Mouse (Mus musculus): Measurements from ENCODE around the gene Ajuba.

The Ajuba gene

GRCm38 (mm10) chr14:54540771-54541170 is 36.6 kb downstream of the Ajuba start:
- Histone ChIP-seq H3K9me3 (ENCODE audit: low read length) (peaks cover 51% of the 10 kb centered on the region), H3K4me3 (replicated peaks; ENCODE audit: low read length) (no peak overlapping the region), H3K36me3 (ENCODE audit: insufficient read depth, low read length) (peaks cover 37% of the 10 kb centered on the region), H3K27me3 (ENCODE audit: insufficient read depth, low read length) (no peaks in the 10 kb centered on the region), H3K4me1 (replicated peaks; ENCODE audit: low read depth, low read length) (peaks cover 3% of the 10 kb centered on the region; the same call in 1 of the 2 replicates)
- TF ChIP-seq CTCF (conservative IDR thresholded peaks at IDR 0.05; ENCODE audit: low read length) (no peak), NANOG (IDR thresholded peaks at IDR 0.05; ENCODE audit: borderline replicate concordance, low read length) (no peak), POU5F1 (IDR thresholded peaks at IDR 0.05; ENCODE audit: borderline replicate concordance, low read length) (no peak)

GRCm38 (mm10) chr14:54538580-54538979 is 38.8 kb downstream of the Ajuba start:
- TF ChIP-seq POU5F1 (IDR thresholded peaks at IDR 0.05; ENCODE audit: borderline replicate concordance, low read length), result no peak
- TF ChIP-seq NANOG (IDR thresholded peaks at IDR 0.05; ENCODE audit: borderline replicate concordance, low read length), result no peak
- peak; percentile 19; the same call in 1 of the 2 replicates for TF ChIP-seq CTCF (conservative IDR thresholded peaks at IDR 0.05; ENCODE audit: low read length)
- H3K9me3 ChIP-seq (ENCODE audit: low read length), result peaks cover 29% of the 10 kb centered on the region
- H3K36me3 ChIP-seq (ENCODE audit: insufficient read depth, low read length), result peaks cover 21% of the 10 kb centered on the region
- H3K27me3 ChIP-seq (ENCODE audit: insufficient read depth, low read length), result no peaks in the 10 kb centered on the region
- peaks cover 3% of the 10 kb centered on the region; the same call in 1 of the 2 replicates for H3K4me1 ChIP-seq (replicated peaks; ENCODE audit: low read depth, low read length)
- no peak overlapping the region for H3K4me3 ChIP-seq (replicated peaks; ENCODE audit: low read length)

- Histone ChIP-seq H3K4me1 (replicated peaks; ENCODE audit: low read depth, low read length) (peaks cover 19% of the 10 kb centered on the region), H3K4me3 (replicated peaks; ENCODE audit: low read length) (no peak overlapping the region), H3K27me3 (ENCODE audit: insufficient read depth, low read length) (peaks cover 7% of the 10 kb centered on the region; the same call in 1 of the 2 replicates), H3K36me3 (ENCODE audit: insufficient read depth, low read length) (no peaks in the 10 kb centered on the region), H3K9me3 (ENCODE audit: low read length) (no peaks in the 10 kb centered on the region; the same call in 1 of the 2 replicates)
- no peak for TF ChIP-seq POU5F1 (IDR thresholded peaks at IDR 0.05; ENCODE audit: borderline replicate concordance, low read length)
- TF ChIP-seq CTCF (conservative IDR thresholded peaks at IDR 0.05; ENCODE audit: low read length), result peak; percentile 85
These were observed 48.8 kb downstream of the Ajuba start for GRCm38 (mm10) chr14:54528446-54529111.

- Histone ChIP-seq H3K27me3 (ENCODE audit: insufficient read depth, low read length) (peaks cover 7% of the 10 kb centered on the region; the same call in 1 of the 2 replicates), H3K36me3 (ENCODE audit: insufficient read depth, low read length) (no peaks in the 10 kb centered on the region), H3K4me3 (replicated peaks; ENCODE audit: low read length) (no peak overlapping the region), H3K9me3 (ENCODE audit: low read length) (no peaks in the 10 kb centered on the region; the same call in 1 of the 2 replicates), H3K4me1 (replicated peaks; ENCODE audit: low read depth, low read length) (peaks cover 19% of the 10 kb centered on the region)
- TF ChIP-seq POU5F1 (IDR thresholded peaks at IDR 0.05; ENCODE audit: borderline replicate concordance, low read length) (no peak), CTCF (conservative IDR thresholded peaks at IDR 0.05; ENCODE audit: low read length) (no peak), NANOG (IDR thresholded peaks at IDR 0.05; ENCODE audit: borderline replicate concordance, low read length) (no peak)
These were observed 49.4 kb downstream of the Ajuba start for GRCm38 (mm10) chr14:54528007-54528393.

GRCm38 (mm10) chr14:54527227-54528006 is 49.9 kb downstream of the Ajuba start:
- H3K4me1 ChIP-seq (replicated peaks; ENCODE audit: low read depth, low read length), result peaks cover 19% of the 10 kb centered on the region
- peaks cover 7% of the 10 kb centered on the region; the same call in 1 of the 2 replicates for H3K27me3 ChIP-seq (ENCODE audit: insufficient read depth, low read length)
- H3K9me3 ChIP-seq (ENCODE audit: low read length), result no peaks in the 10 kb centered on the region; the same call in 1 of the 2 replicates
- H3K36me3 ChIP-seq (ENCODE audit: insufficient read depth, low read length), result no peaks in the 10 kb centered on the region
- no peak for TF ChIP-seq CTCF (conservative IDR thresholded peaks at IDR 0.05; ENCODE audit: low read length)
- no peak for TF ChIP-seq NANOG (IDR thresholded peaks at IDR 0.05; ENCODE audit: borderline replicate concordance, low read length)
- TF ChIP-seq POU5F1 (IDR thresholded peaks at IDR 0.05; ENCODE audit: borderline replicate concordance, low read length), result no peak
- peak overlapping the region; percentile 48 for H3K4me3 ChIP-seq (replicated peaks; ENCODE audit: low read length)

- H3K27me3 ChIP-seq (ENCODE audit: insufficient read depth, low read length), result peaks cover 7% of the 10 kb centered on the region; the same call in 1 of the 2 replicates
- peaks cover 23% of the 10 kb centered on the region for H3K4me1 ChIP-seq (replicated peaks; ENCODE audit: low read depth, low read length)
- H3K9me3 ChIP-seq (ENCODE audit: low read length), result no peaks in the 10 kb centered on the region
- H3K36me3 ChIP-seq (ENCODE audit: insufficient read depth, low read length), result no peaks in the 10 kb centered on the region
- TF ChIP-seq POU5F1 (IDR thresholded peaks at IDR 0.05; ENCODE audit: borderline replicate concordance, low read length), result no peak
- peak; percentile 78 for TF ChIP-seq CTCF (conservative IDR thresholded peaks at IDR 0.05; ENCODE audit: low read length)
- no peak overlapping the region for H3K4me3 ChIP-seq (replicated peaks; ENCODE audit: low read length)
These were observed 53.8 kb downstream of the Ajuba start for GRCm38 (mm10) chr14:54523600-54523999.

Measured in E14TG2a.4 (cell line).